Mouse (Mus musculus) hindbrain, embryonic 14.5 days (tissue): ENCODE results near the gene Exoc4. TPM values are rescaled to one million over a fixed set of nuclear protein-coding genes. Genes with fewer than 3 reads are reported as not detected.
A peak's percentile ranks its signal among the peaks of the same experiment; 100 is the strongest.

Source experiments
- ATAC-seq: fragments of 200-750 bp; cut with Nextera tagmentation; 2 replicates; pipeline ENCODE4 v1.8.0; 2017; ENCODE audit warnings: moderate number of reproducible peaks, mild to moderate bottlenecking, moderate TSS enrichment, moderate library complexity; ENCODE audit not compliant: low FRiP score
- DNase-seq: peaks from one replicate; pipeline ENCODE4 v3.0.0-alpha.2; 2015; ENCODE audit warnings: low spot score
- H3K27ac ChIP-seq: fragments of 300-500 bp; sonication (generic); 2 replicates; pipeline ENCODE4 v1.5.1; 2014; ENCODE audit warnings: mild to moderate bottlenecking, moderate library complexity
- H3K27me3 ChIP-seq: fragments of 300-500 bp; sonication (generic); 2 replicates; pipeline ENCODE4 v1.6.1; 2014; ENCODE audit warnings: mild to moderate bottlenecking, low read length, mixed read lengths; ENCODE audit not compliant: control insufficient read depth, insufficient read depth
- H3K36me3 ChIP-seq: fragments of 300-500 bp; sonication (generic); replicated peaks from 2 replicates; pipeline ENCODE4 v1.6.1; 2014; ENCODE audit not compliant: control insufficient read depth, insufficient read depth
- H3K4me1 ChIP-seq: fragments of 300-500 bp; sonication (generic); replicated peaks from 2 replicates; pipeline ENCODE4 v1.6.1; 2014; ENCODE audit warnings: antibody characterized with exemption, low read length, mixed read lengths; ENCODE audit not compliant: control insufficient read depth, insufficient read depth
- H3K4me2 ChIP-seq: fragments of 300-500 bp; sonication (generic); replicated peaks from 2 replicates; pipeline ENCODE4 v1.6.1; 2014; ENCODE audit warnings: mild to moderate bottlenecking, moderate library complexity
- H3K4me3 ChIP-seq: fragments of 300-500 bp; sonication (generic); replicated peaks from 2 replicates; pipeline ENCODE4 v1.5.1; 2014; ENCODE audit warnings: mild to moderate bottlenecking, low read length
- H3K9ac ChIP-seq: fragments of 300-500 bp; sonication (generic); 2 replicates; pipeline ENCODE4 v1.6.1; 2014
- H3K9me3 ChIP-seq: fragments of 300-500 bp; sonication (generic); 2 replicates; pipeline ENCODE4 v1.6.1; 2016; ENCODE audit warnings: low read length; ENCODE audit not compliant: control insufficient read depth
- WGBS: fragments of 180-500 bp; shearing (Covaris S2); extraction: QIAGEN DNeasy Blood & Tissue Kit; methylation state at CpG from one replicate; pipeline ENCODE4 v1.1.7; 2014; 5-methylcytosine and 5-hydroxymethylcytosine counted together
- polyA plus RNA-seq: library from polyadenylated mRNA; unstranded; fragments of >200 nt; fragmentation: Nextera tagmentation; extraction: Ambion mirVana; gene quantifications from 2 replicates; pipeline ENCODE4 v1.2.1, GENCODE M21; 2014

Gene Exoc4
- polyA plus RNA-seq, 1 experiment from 2014 or later, result 34.7 TPM

GRCm38 (mm10) chr6:33806072-33806782 is 557.3 kb downstream of the Exoc4 start:
- H3K36me3 ChIP-seq, result no peaks in the 10 kb centered on the region
- H3K9me3 ChIP-seq, result no peaks in the 10 kb centered on the region
- no peaks in the 10 kb centered on the region for H3K4me1 ChIP-seq
- WGBS, result 92% methylated on average over 3 of the region's 3 CpGs
- DNase-seq (no peak), ATAC-seq (no peak)
- no peak overlapping the region for H3K9ac ChIP-seq
- no peak overlapping the region for H3K4me3 ChIP-seq
- no peak overlapping the region for H3K4me2 ChIP-seq
- no peaks in the 10 kb centered on the region for H3K27me3 ChIP-seq
- H3K27ac ChIP-seq, result no peak overlapping the region

GRCm38 (mm10) chr6:33814386-33814785 is 565.5 kb downstream of the Exoc4 start:
- 67% methylated on average over 2 of the region's 2 CpGs for WGBS
- Histone ChIP-seq H3K9ac (no peak overlapping the region), H3K4me1 (peaks cover 8% of the 10 kb centered on the region; the same call in 1 of the 2 replicates), H3K36me3 (no peaks in the 10 kb centered on the region), H3K4me3 (no peak overlapping the region), H3K27me3 (no peaks in the 10 kb centered on the region), H3K9me3 (no peaks in the 10 kb centered on the region), H3K27ac (no peak overlapping the region), H3K4me2 (no peak overlapping the region)
- ATAC-seq (no peak), DNase-seq (no peak)

GRCm38 (mm10) chr6:33823171-33823570 is 574.3 kb downstream of the Exoc4 start:
- WGBS, result 74% methylated on average over 2 of the region's 2 CpGs
- Histone ChIP-seq H3K9me3 (no peaks in the 10 kb centered on the region), H3K27ac (no peak overlapping the region), H3K4me3 (no peak overlapping the region), H3K27me3 (no peaks in the 10 kb centered on the region), H3K9ac (no peak overlapping the region), H3K4me2 (no peak overlapping the region), H3K36me3 (no peaks in the 10 kb centered on the region), H3K4me1 (no peaks in the 10 kb centered on the region)
- no peak for ATAC-seq
- no peak for DNase-seq

GRCm38 (mm10) chr6:33823777-33824302 is 575.0 kb downstream of the Exoc4 start:
- ATAC-seq, result no peak
- WGBS, result 76% methylated on average over 6 of the region's 6 CpGs
- Histone ChIP-seq H3K4me3 (no peak overlapping the region), H3K4me1 (no peaks in the 10 kb centered on the region), H3K9me3 (no peaks in the 10 kb centered on the region), H3K36me3 (no peaks in the 10 kb centered on the region), H3K27ac (no peak overlapping the region), H3K9ac (no peak overlapping the region), H3K4me2 (no peak overlapping the region), H3K27me3 (no peaks in the 10 kb centered on the region)
- DNase-seq, result no peak

GRCm38 (mm10) chr6:33828499-33828898 is 579.6 kb downstream of the Exoc4 start:
- Histone ChIP-seq H3K4me1 (0 out of 2 replicates have a peak, but pooled peaks cover 4% of the 10 kb centered on the region), H3K36me3 (no peaks in the 10 kb centered on the region), H3K27ac (no peak overlapping the region), H3K27me3 (no peaks in the 10 kb centered on the region), H3K9ac (no peak overlapping the region), H3K9me3 (no peaks in the 10 kb centered on the region), H3K4me3 (no peak overlapping the region), H3K4me2 (no peak overlapping the region)
- ATAC-seq, result no peak
- DNase-seq, result no peak
- WGBS, result 27% methylated on average over 6 of the region's 6 CpGs

- no peak for DNase-seq
- no peak for ATAC-seq
- H3K9me3 ChIP-seq, result no peaks in the 10 kb centered on the region
- H3K4me2 ChIP-seq, result no peak overlapping the region
- 0 out of 2 replicates have a peak, but pooled peaks cover 4% of the 10 kb centered on the region for H3K4me1 ChIP-seq
- no peaks in the 10 kb centered on the region for H3K27me3 ChIP-seq
- no peak overlapping the region for H3K27ac ChIP-seq
- WGBS, result 97% methylated on average over 4 of the region's 4 CpGs
- no peak overlapping the region for H3K4me3 ChIP-seq
- no peaks in the 10 kb centered on the region for H3K36me3 ChIP-seq
- no peak overlapping the region for H3K9ac ChIP-seq
These were observed 580.4 kb downstream of the Exoc4 start for GRCm38 (mm10) chr6:33829261-33829660.

- no peak for DNase-seq
- no peak for ATAC-seq
- WGBS, result 95% methylated on average over 3 of the region's 3 CpGs
- H3K4me3 ChIP-seq, result no peak overlapping the region
- no peak overlapping the region for H3K9ac ChIP-seq
- H3K27me3 ChIP-seq, result no peaks in the 10 kb centered on the region
- no peaks in the 10 kb centered on the region for H3K36me3 ChIP-seq
- 0 out of 2 replicates have a peak, but pooled peaks cover 4% of the 10 kb centered on the region for H3K4me1 ChIP-seq
- H3K4me2 ChIP-seq, result no peak overlapping the region
- H3K27ac ChIP-seq, result no peak overlapping the region
- H3K9me3 ChIP-seq, result no peaks in the 10 kb centered on the region
These were observed 582.4 kb downstream of the Exoc4 start for GRCm38 (mm10) chr6:33831276-33831675.

GRCm38 (mm10) chr6:33832978-33833377 is 584.1 kb downstream of the Exoc4 start:
- no peaks in the 10 kb centered on the region for H3K9me3 ChIP-seq
- H3K4me2 ChIP-seq, result no peak overlapping the region
- no peak for DNase-seq
- H3K9ac ChIP-seq, result no peak overlapping the region
- peak; percentile 46; the same call in 1 of the 2 replicates for ATAC-seq
- H3K4me1 ChIP-seq, result 0 out of 2 replicates have a peak, but pooled peaks cover 4% of the 10 kb centered on the region
- no peak overlapping the region for H3K4me3 ChIP-seq
- H3K27ac ChIP-seq, result no peak overlapping the region
- H3K36me3 ChIP-seq, result no peaks in the 10 kb centered on the region
- 32% methylated on average over 4 of the region's 4 CpGs for WGBS
- H3K27me3 ChIP-seq, result no peaks in the 10 kb centered on the region

GRCm38 (mm10) chr6:33836048-33836780 is 587.3 kb downstream of the Exoc4 start:
- no peak overlapping the region for H3K27ac ChIP-seq
- H3K9me3 ChIP-seq, result no peaks in the 10 kb centered on the region
- H3K36me3 ChIP-seq, result no peaks in the 10 kb centered on the region
- WGBS, result 87% methylated on average over 3 of the region's 3 CpGs
- no peak for DNase-seq
- H3K4me2 ChIP-seq, result no peak overlapping the region
- H3K4me3 ChIP-seq, result no peak overlapping the region
- no peak overlapping the region for H3K9ac ChIP-seq
- no peak for ATAC-seq
- H3K27me3 ChIP-seq, result no peaks in the 10 kb centered on the region
- H3K4me1 ChIP-seq, result 0 out of 2 replicates have a peak, but pooled peaks cover 4% of the 10 kb centered on the region
